Mouse (Mus musculus): Measurements from ENCODE around the gene Muc20. TPM values are rescaled to one million over a fixed set of nuclear protein-coding genes. Genes with fewer than 3 reads are reported as not detected.

Muc20 gene
- total and polyA plus RNA-seq, 2 experiments from 2014 or later: 0.22 TPM; not detected in 1

DNA sequence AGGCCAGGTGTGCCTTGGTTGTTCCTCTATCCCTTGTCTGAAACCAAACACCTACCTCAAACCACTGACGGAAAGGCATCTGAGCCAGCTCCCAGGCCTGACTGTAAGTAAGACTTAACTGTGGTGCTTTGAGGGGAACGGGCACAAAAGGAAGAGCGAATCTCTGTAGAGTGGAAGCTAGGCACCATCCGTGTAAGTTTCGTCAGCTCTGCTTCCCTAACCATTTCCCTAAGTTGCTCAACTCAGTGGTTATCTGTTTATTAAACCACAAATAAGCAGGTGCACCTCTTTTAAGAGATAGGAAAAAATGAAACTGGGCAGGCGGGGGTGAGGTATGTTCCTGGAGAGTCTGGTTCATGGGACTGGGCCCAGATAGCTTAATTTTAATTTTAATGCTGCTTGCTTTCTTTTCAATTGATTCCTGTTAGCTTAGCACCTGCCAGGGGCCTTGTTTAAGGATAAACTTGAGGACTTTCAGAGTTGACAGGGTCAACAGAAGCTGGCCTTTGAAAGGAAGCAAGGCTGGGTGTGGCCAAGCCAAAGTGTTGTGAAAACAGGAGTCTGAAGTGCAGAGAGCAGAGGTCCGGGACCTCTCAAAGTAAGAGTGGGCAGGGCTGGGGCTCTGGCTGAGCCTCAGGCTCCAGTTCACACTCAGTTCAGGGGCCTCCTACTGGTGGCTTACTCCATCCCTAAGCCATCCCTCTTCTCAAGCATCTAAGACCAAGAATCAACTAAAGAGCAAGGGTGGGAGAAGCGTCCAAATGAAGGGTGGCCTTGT, 10.4 kb upstream of the Muc20 start:
- Histone ChIP-seq H3K36me3 (ENCODE audit: insufficient read depth, low read length) (no peaks in the 10 kb centered on the region), H3K9ac (replicated peaks; ENCODE audit: low read length, poor library complexity, severe bottlenecking) (no peak overlapping the region), H3K4me2 (ENCODE audit: low read depth, low read length, poor library complexity, severe bottlenecking) (no peak overlapping the region), H3K4me3 (ENCODE audit: low read depth, low read length) (no peak overlapping the region), H3K27me3 (ENCODE audit: insufficient read depth, low read length) (no peaks in the 10 kb centered on the region), H3K27ac (ENCODE audit: low read depth, low read length) (no peak overlapping the region), H3K4me1 (ENCODE audit: insufficient read depth, low read length) (no peaks in the 10 kb centered on the region), H3K9me3 (ENCODE audit: low read length) (no peaks in the 10 kb centered on the region)
- WGBS: 61% methylated on average over 8 of the region's 8 CpGs
- TF ChIP-seq CTCF (IDR thresholded peaks at IDR 0.05): no peak
- ATAC-seq (ENCODE audit: low FRiP score) (no peak), DNase-seq (ENCODE audit: low spot score) (no peak)

GRCm38 (mm10) chr16:32805151-32805550, 7.9 kb upstream of the Muc20 start:
- Histone ChIP-seq H3K4me2 (ENCODE audit: low read depth, low read length, poor library complexity, severe bottlenecking) (no peak overlapping the region), H3K4me3 (ENCODE audit: low read depth, low read length) (no peak overlapping the region), H3K9me3 (ENCODE audit: low read length) (no peaks in the 10 kb centered on the region), H3K4me1 (ENCODE audit: insufficient read depth, low read length) (no peaks in the 10 kb centered on the region), H3K27me3 (ENCODE audit: insufficient read depth, low read length) (no peaks in the 10 kb centered on the region), H3K36me3 (ENCODE audit: insufficient read depth, low read length) (no peaks in the 10 kb centered on the region), H3K9ac (replicated peaks; ENCODE audit: low read length, poor library complexity, severe bottlenecking) (no peak overlapping the region), H3K27ac (ENCODE audit: low read depth, low read length) (no peak overlapping the region)
- ATAC-seq (ENCODE audit: low FRiP score): no peak
- 82% methylated on average over 7 of the region's 7 CpGs for WGBS
- no peak for TF ChIP-seq CTCF (IDR thresholded peaks at IDR 0.05)
- DNase-seq (ENCODE audit: low spot score): no peak

GRCm38 (mm10) chr16:32803901-32804300, 6.7 kb upstream of the Muc20 start:
- Histone ChIP-seq H3K27me3 (ENCODE audit: insufficient read depth, low read length) (no peaks in the 10 kb centered on the region), H3K4me1 (ENCODE audit: insufficient read depth, low read length) (no peaks in the 10 kb centered on the region), H3K9ac (replicated peaks; ENCODE audit: low read length, poor library complexity, severe bottlenecking) (no peak overlapping the region), H3K4me2 (ENCODE audit: low read depth, low read length, poor library complexity, severe bottlenecking) (no peak overlapping the region), H3K27ac (ENCODE audit: low read depth, low read length) (no peak overlapping the region), H3K9me3 (ENCODE audit: low read length) (no peaks in the 10 kb centered on the region), H3K4me3 (ENCODE audit: low read depth, low read length) (no peak overlapping the region), H3K36me3 (ENCODE audit: insufficient read depth, low read length) (no peaks in the 10 kb centered on the region)
- TF ChIP-seq CTCF (IDR thresholded peaks at IDR 0.05): no peak
- ATAC-seq (ENCODE audit: low FRiP score) (no peak), DNase-seq (ENCODE audit: low spot score) (no peak)
- 69% methylated on average over 5 of the region's 5 CpGs for WGBS

GRCm38 (mm10) chr16:32803252-32803853, 6.1 kb upstream of the Muc20 start:
- no peaks in the 10 kb centered on the region for H3K36me3 ChIP-seq (ENCODE audit: insufficient read depth, low read length)
- no peaks in the 10 kb centered on the region for H3K9me3 ChIP-seq (ENCODE audit: low read length)
- H3K27me3 ChIP-seq (ENCODE audit: insufficient read depth, low read length): no peaks in the 10 kb centered on the region
- H3K9ac ChIP-seq (replicated peaks; ENCODE audit: low read length, poor library complexity, severe bottlenecking): no peak overlapping the region
- TF ChIP-seq CTCF (IDR thresholded peaks at IDR 0.05): no peak
- H3K4me3 ChIP-seq (ENCODE audit: low read depth, low read length): no peak overlapping the region
- H3K4me2 ChIP-seq (ENCODE audit: low read depth, low read length, poor library complexity, severe bottlenecking): no peak overlapping the region
- 52% methylated on average over 6 of the region's 6 CpGs for WGBS
- DNase-seq (ENCODE audit: low spot score) (peak; percentile 90), ATAC-seq (ENCODE audit: low FRiP score) (peak; percentile 76)
- H3K27ac ChIP-seq (ENCODE audit: low read depth, low read length): peak overlapping the region; percentile 27; the same call in 1 of the 2 replicates
- H3K4me1 ChIP-seq (ENCODE audit: insufficient read depth, low read length): no peaks in the 10 kb centered on the region

GRCm38 (mm10) chr16:32796676-32797425, 384 bp downstream of the Muc20 start:
- ATAC-seq (ENCODE audit: low FRiP score) (no peak), DNase-seq (ENCODE audit: low spot score) (no peak)
- Histone ChIP-seq H3K4me1 (ENCODE audit: insufficient read depth, low read length) (no peaks in the 10 kb centered on the region), H3K36me3 (ENCODE audit: insufficient read depth, low read length) (no peaks in the 10 kb centered on the region), H3K27ac (ENCODE audit: low read depth, low read length) (no peak overlapping the region), H3K9me3 (ENCODE audit: low read length) (no peaks in the 10 kb centered on the region), H3K27me3 (ENCODE audit: insufficient read depth, low read length) (no peaks in the 10 kb centered on the region; the same call in 1 of the 2 replicates), H3K9ac (replicated peaks; ENCODE audit: low read length, poor library complexity, severe bottlenecking) (no peak overlapping the region), H3K4me3 (ENCODE audit: low read depth, low read length) (no peak overlapping the region), H3K4me2 (ENCODE audit: low read depth, low read length, poor library complexity, severe bottlenecking) (no peak overlapping the region)
- TF ChIP-seq CTCF (IDR thresholded peaks at IDR 0.05): no peak
- WGBS: 68% methylated on average over 14 of the region's 14 CpGs

All from midbrain, postnatal 0 days (tissue).